Mouse (Mus musculus) myocyte (in vitro differentiated cells): ENCODE results near the gene Dnajb4.

ENCODE experiments used
- POLR2A ChIP-seq: IDR thresholded peaks from one replicate; pipeline ENCODE4 v1.6.1; 2011; ENCODE audit warnings: low read depth, mild to moderate bottlenecking, control low read depth, moderate library complexity; ENCODE audit not compliant: insufficient read length
- TCF12 ChIP-seq: IDR thresholded peaks from one replicate; pipeline ENCODE4 v1.6.1; 2011; ENCODE audit warnings: mild to moderate bottlenecking, control low read depth; ENCODE audit not compliant: poor library complexity, insufficient read depth, severe bottlenecking

DNA sequence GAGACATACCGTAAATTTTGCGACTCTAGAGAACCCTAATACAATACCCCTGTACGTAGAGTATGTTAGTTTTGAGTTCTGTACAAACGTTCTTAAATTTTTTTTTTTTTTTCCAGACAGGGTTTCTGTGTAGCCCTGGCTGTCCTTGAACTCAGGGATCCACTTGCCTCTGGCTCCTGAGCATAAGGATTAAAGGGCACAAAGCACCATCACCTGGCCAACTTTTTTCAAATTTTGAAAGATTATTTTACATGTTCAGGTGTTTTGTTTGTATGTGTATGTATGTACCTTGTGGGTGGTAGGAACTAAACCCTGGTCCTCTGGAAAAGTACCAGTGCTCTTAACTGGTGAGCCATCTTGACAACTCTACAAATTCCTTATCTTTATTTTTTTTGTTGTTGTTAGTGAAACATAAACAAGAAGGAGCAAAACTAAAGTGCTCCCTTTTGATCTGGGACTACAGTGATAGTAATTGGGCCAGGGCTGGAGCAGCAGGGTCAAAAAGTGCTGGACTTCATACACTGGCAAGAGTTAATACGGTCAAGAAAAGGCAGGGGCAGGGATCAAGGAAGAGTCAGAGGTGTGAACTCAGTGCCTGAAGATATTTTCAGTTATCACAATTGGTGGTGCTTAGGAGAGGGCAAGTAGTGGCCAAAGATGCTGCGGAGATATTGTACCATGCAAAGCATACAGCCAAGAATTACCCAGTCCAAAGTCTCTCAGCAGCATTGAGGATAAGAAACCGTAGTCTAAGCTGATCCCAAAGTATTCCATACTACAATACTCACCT lies 1.8 kb downstream of the Dnajb4 start:
- TF ChIP-seq POLR2A (no peak), TCF12 (no peak)
